Comparison of ENCODE assay signal across 9 mouse cellular contexts in genomic region chr6:86471760-86472099, GRCm38 (mm10). TPM values are rescaled to one million over a fixed set of nuclear protein-coding genes. Genes with fewer than 3 reads are reported as not detected.
A peak's percentile ranks its signal among the peaks of the same experiment; 100 is the strongest.
DNase-seq lines count a peak whose midpoint lies in the region; ATAC-seq and TF ChIP-seq lines count a peak whose summit lies in the region.
"Had no signal": no experiment of that assay in that cellular context is flagged by ENCODE, and none has a peak within 500 bp of the region (broad histone marks: within the 10 kb centered on the region; RNA-seq: fewer than 3 reads in every experiment).

No protein-coding gene starts in this region.

- TF ChIP-seq EP300 in heart, adult 2 months (IDR thresholded peaks at IDR 0.05; ENCODE audit: insufficient read depth, low read depth, low read length): no peak
- no peak for TF ChIP-seq EP300 in CH12.LX (IDR thresholded peaks at IDR 0.05; ENCODE audit: low read length)

- no peaks in the 10 kb centered on the region for H3K9me3 ChIP-seq in CH12.LX (replicated peaks; ENCODE audit: low read length)
- H3K9me3 ChIP-seq in forebrain, embryonic 15.5 days: no peaks in the 10 kb centered on the region

- 8% methylated on average over 9 of the region's 9 CpGs for WGBS in heart, adult 2 months
- 20% methylated on average over 9 of the region's 9 CpGs for WGBS in forebrain, embryonic 15.5 days
- whole genome bisulfite sequencing in macrophage (ENCODE audit: missing documents): 7% methylated on average over 9 of the region's 9 CpGs

- peak overlapping the region; percentile 54 for H3K4me3 ChIP-seq in heart, adult 2 months
- peak overlapping the region; percentile 45 to 67 (median 65) for H3K4me3 ChIP-seq in CH12.LX (replicated peaks in 1 of 3; ENCODE audit: low read depth in 2 of 3, low read length in 2 of 3, poor library complexity in 1 of 3)
- peak overlapping the region; percentile 46 for H3K4me3 ChIP-seq in forebrain, embryonic 15.5 days
- H3K4me3 ChIP-seq in macrophage (ENCODE audit: inconsistent target): peak overlapping the region; percentile 37

- intact Hi-C loops in heart, adult 2 months (cut with DNase I): loop anchor here (1.0 to 2.0 kb wide), 4 partner anchors 23 to 199 kb away; partner anchors contain the start of gene C87436
- intact Hi-C loops in heart, postnatal 25 days (cut with DNase I): loop anchor here (1.0 kb wide), 1 partner anchor 55 kb away; the partner anchor contains the start of gene Pcbp1
- intact Hi-C loops in left cerebral cortex, postnatal 36 days (cut with DNase I): loop anchor here (1.0 to 5.0 kb wide), 4 partner anchors 33 to 196 kb away; partner anchors contain the start of genes C87436, Mxd1 and Pcbp1

- TF ChIP-seq RAD21 in CH12.LX (IDR thresholded peaks at IDR 0.05; ENCODE audit: low read depth, low read length): no peak

- TF ChIP-seq CTCF in heart, adult 2 months (IDR thresholded peaks at IDR 0.05): no peak
- TF ChIP-seq CTCF in CH12.LX (conservative IDR thresholded peaks at IDR 0.05 in 1 of 2, IDR thresholded peaks at IDR 0.05 in 1 of 2; ENCODE audit: low read depth in 2 of 2, low read length in 2 of 2): no peak

- H3K9ac ChIP-seq in heart, adult 2 months (ENCODE audit: low read depth, low read length): peak overlapping the region; percentile 60
- H3K9ac ChIP-seq in CH12.LX (ENCODE audit: insufficient read depth, low read depth): peak overlapping the region; percentile 67
- peak overlapping the region; percentile 54 for H3K9ac ChIP-seq in forebrain, embryonic 15.5 days (replicated peaks)

- no peak for TF ChIP-seq POLR2A in heart, adult 2 months (IDR thresholded peaks at IDR 0.05; ENCODE audit: insufficient read depth, low read depth, low read length)
- no peak for TF ChIP-seq POLR2A in CH12.LX (IDR thresholded peaks at IDR 0.05; ENCODE audit: low read depth, low read length)

- H3K27ac ChIP-seq in heart, adult 2 months: peak overlapping the region; percentile 98
- H3K27ac ChIP-seq in CH12.LX (ENCODE audit: insufficient read depth, low read depth) (peak overlapping the region; percentile 54), macrophage (peak overlapping the region; percentile 73)
- H3K27ac ChIP-seq in forebrain, embryonic 15.5 days (replicated peaks): peak overlapping the region; percentile 97

- dilution Hi-C loops in CH12.LX (cut with MboI; ENCODE audit: extremely low pct_ligation_motif_present, extremely low pct_unique_long_range_greater_than_20kb, low sequenced_read_pairs): no loop called here

- no peaks in the 10 kb centered on the region for H3K27me3 ChIP-seq in heart, adult 2 months (ENCODE audit: control insufficient read depth, insufficient read depth, low read length)
- no peaks in the 10 kb centered on the region for H3K27me3 ChIP-seq in CH12.LX (replicated peaks)
- no peaks in the 10 kb centered on the region for H3K27me3 ChIP-seq in forebrain, embryonic 15.5 days

- H3K4me2 ChIP-seq in CH12.LX (ENCODE audit: insufficient read depth, low read depth, poor library complexity, severe bottlenecking): peak overlapping the region; percentile 74
- H3K4me2 ChIP-seq in forebrain, embryonic 15.5 days (replicated peaks): peak overlapping the region; percentile 55

- peaks cover 24% of the 10 kb centered on the region for H3K4me1 ChIP-seq in heart, adult 2 months (ENCODE audit: control insufficient read depth, insufficient read depth, low read length)
- H3K4me1 ChIP-seq in CH12.LX (ENCODE audit: control insufficient read depth in 1 of 2, insufficient read depth in 2 of 2): peaks cover 7 to 25% of the 10 kb centered on the region in 2 experiments; a peak in 3 of 4 replicates
- H3K4me1 ChIP-seq in forebrain, embryonic 15.5 days: peaks cover 18% of the 10 kb centered on the region

- H3K36me3 ChIP-seq in heart, adult 2 months (ENCODE audit: control insufficient read depth, insufficient read depth, low read length): no peaks in the 10 kb centered on the region; the same call in 1 of the 2 replicates
- H3K36me3 ChIP-seq in CH12.LX (replicated peaks in 1 of 2; ENCODE audit: control insufficient read depth in 1 of 2, insufficient read depth in 1 of 2, low read length in 1 of 2): peaks cover 0 to 35% of the 10 kb centered on the region in 2 experiments
- H3K36me3 ChIP-seq in forebrain, embryonic 15.5 days: peaks cover 18% of the 10 kb centered on the region; the same call in 1 of the 2 replicates
- peaks cover 10% of the 10 kb centered on the region; the same call in 1 of the 2 replicates for H3K36me3 ChIP-seq in macrophage (ENCODE audit: inconsistent target)

- peak; percentile 47 for ATAC-seq in forebrain, embryonic 15.5 days (replicated peaks)

- DNase-seq in heart, adult 2 months: no peak
- no peak for DNase-seq in heart, postnatal 25 days (ENCODE audit: low spot score)
- DNase-seq in CH12.LX (ENCODE audit: extremely low read depth): no peak
- no peak for DNase-seq in adrenal gland, postnatal 14 days
- DNase-seq in left cerebral cortex, postnatal 36 days (ENCODE audit: low spot score in 2 of 2): no peak
- no peak for DNase-seq in thymus, postnatal 4 days

- H3K79me2 ChIP-seq in heart, adult 2 months (replicated peaks; ENCODE audit: control insufficient read depth, insufficient read depth, low read length): no peaks in the 10 kb centered on the region
- no peaks in the 10 kb centered on the region for H3K79me2 ChIP-seq in CH12.LX (replicated peaks; ENCODE audit: control insufficient read depth, extremely low read depth, insufficient read depth, poor library complexity, severe bottlenecking)
- no peaks in the 10 kb centered on the region for H3K79me2 ChIP-seq in macrophage (ENCODE audit: inconsistent target)

- in situ Hi-C loops in CH12.LX (cut with MboI; ENCODE audit: low pct_ligation_motif_present, low pct_unique_long_range_greater_than_20kb, low sequenced_read_pairs): no loop called here

TF ChIP-seq in CH12.LX, 34 proteins besides CTCF, POLR2A, EP300 and RAD21:
- TF ChIP-seq BHLHE40 (IDR thresholded peaks at IDR 0.05; ENCODE audit: low read depth, low read length) (no peak), KAT2A (IDR thresholded peaks at IDR 0.05; ENCODE audit: insufficient replicate concordance, low read length) (no peak), IRF4 (IDR thresholded peaks at IDR 0.05; ENCODE audit: low read depth, low read length) (no peak), MEF2A (IDR thresholded peaks at IDR 0.05; ENCODE audit: borderline replicate concordance, low read depth, low read length) (no peak), MAX (IDR thresholded peaks at IDR 0.05; ENCODE audit: low read length) (no peak), ZNF384 (IDR thresholded peaks at IDR 0.05; ENCODE audit: low read depth, low read length) (no peak), NELFE (IDR thresholded peaks at IDR 0.05; ENCODE audit: low read depth, low read length) (no peak), USF2 (conservative IDR thresholded peaks at IDR 0.05; ENCODE audit: low read depth, low read length) (no peak)

RNA-seq across cellular contexts. Expression of gene C87436, which starts 33.6 kb away (rescaled TPM):
- total RNA-seq in heart, adult 2 months (2021): 10 to 100 TPM in 1 of 2 experiments, 1 to 10 TPM in 1; 8.9 to 11.0 TPM
- 8.6 and 10.7 TPM in 2 replicates for polyA plus RNA-seq in heart, adult 2 months (2012; rRNA removed)
- total RNA-seq in heart, postnatal 25 days (2021): 10 to 100 TPM in 1 of 2 experiments, 1 to 10 TPM in 1; 9.1 to 12.4 TPM
- total RNA-seq in CH12.LX (2012; rRNA removed): 5.2 and 7.1 TPM in 2 replicates
- total RNA-seq in CH12.LX (2014; rRNA removed): 8.1 and 8.6 TPM in 2 replicates
- 8.5 and 8.7 TPM in 2 replicates for polyA plus RNA-seq in CH12.LX (2012; ENCODE audit: insufficient read length, low read depth)
- polyA plus RNA-seq in forebrain, embryonic 15.5 days (2015; fragmentation: Nextera tagmentation; extraction: Ambion mirVana): 33.2 and 35.3 TPM in 2 replicates
- total RNA-seq in macrophage (2018; cell fraction: chromatin; rRNA removed): 10 to 100 TPM in 18 of 26 experiments, 1 to 10 TPM in 8; 3.5 to 42.6 (median 15.7) TPM
- total RNA-seq in macrophage (2018; cell fraction: cytosol; rRNA removed): 10 to 100 TPM in 8 of 26 experiments, 1 to 10 TPM in 18; 3.0 to 14.3 (median 9.1) TPM
- 10 to 100 TPM in 14 of 26 experiments, 1 to 10 TPM in 12; 2.6 to 39.4 (median 12.5) TPM for total RNA-seq in macrophage (2018; cell fraction: nucleus; rRNA removed)
- polyA plus RNA-seq in macrophage (2018): 8.0 to 12.3 TPM (median 8.9 TPM) in 3 replicates
- 15.6 and 16.4 TPM in 2 replicates for total RNA-seq in adrenal gland, postnatal 14 days (2021)
- 10 to 100 TPM; 21.5 to 22.0 TPM for total RNA-seq in left cerebral cortex, postnatal 36 days (2021)

RNA-seq across cellular contexts. Expression of gene Gm44790, which starts 45.3 kb away (rescaled TPM):
- total RNA-seq in heart, adult 2 months (2021): not detected
- not detected in 2 replicates for polyA plus RNA-seq in heart, adult 2 months (2012; rRNA removed)
- under 1 TPM in 1 of 2 experiments, not detected in 1; 0.36 TPM for total RNA-seq in heart, postnatal 25 days (2021)
- total RNA-seq in CH12.LX (2012; rRNA removed) (not detected in 2 replicates), CH12.LX (2014; rRNA removed) (not detected in 2 replicates)
- polyA plus RNA-seq in CH12.LX (2012; ENCODE audit: insufficient read length, low read depth) (not detected in 2 replicates), macrophage (2018) (not detected in 3 replicates)
- polyA plus RNA-seq in forebrain, embryonic 15.5 days (2015; fragmentation: Nextera tagmentation; extraction: Ambion mirVana): not detected in 2 replicates
- total RNA-seq in macrophage (2018; cell fraction: chromatin; rRNA removed): 1 to 10 TPM in 9 of 26 experiments, not detected in 17; 1.1 to 4.0 (median 2.0) TPM
- total RNA-seq in macrophage (2018; cell fraction: cytosol; rRNA removed): under 1 TPM in 2 of 26 experiments, not detected in 24; 0.20 to 0.31 TPM
- total RNA-seq in macrophage (2018; cell fraction: nucleus; rRNA removed): 1 to 10 TPM in 2 of 26 experiments, under 1 TPM in 1, not detected in 23; 0.78 to 2.1 (median 1.0) TPM
- total RNA-seq in adrenal gland, postnatal 14 days (2021): 0.78 TPM in 1 of 2 replicates, not detected in the other
- total RNA-seq in left cerebral cortex, postnatal 36 days (2021): not detected
- total RNA-seq: hematopoietic stem cell, adult 5-6 weeks had no signal

RNA-seq across cellular contexts. Expression of gene Pcbp1, which starts 54.4 kb away (rescaled TPM):
- total RNA-seq in heart, adult 2 months (2021): 100 to 1,000 TPM; 155 to 164 TPM
- polyA plus RNA-seq in heart, adult 2 months (2012; rRNA removed): 72.9 and 85.8 TPM in 2 replicates
- total RNA-seq in heart, postnatal 25 days (2021): 100 to 1,000 TPM; 153 to 166 TPM
- 68.9 and 81.2 TPM in 2 replicates for total RNA-seq in CH12.LX (2012; rRNA removed)
- total RNA-seq in CH12.LX (2014; rRNA removed): 47.3 and 73.0 TPM in 2 replicates
- 318 and 337 TPM in 2 replicates for polyA plus RNA-seq in CH12.LX (2012; ENCODE audit: insufficient read length, low read depth)
- polyA plus RNA-seq in forebrain, embryonic 15.5 days (2015; fragmentation: Nextera tagmentation; extraction: Ambion mirVana): 409 and 412 TPM in 2 replicates
- 10 to 100 TPM; 15.1 to 57.1 (median 29.5) TPM for total RNA-seq in macrophage (2018; cell fraction: chromatin; rRNA removed)
- 100 to 1,000 TPM; 159 to 254 (median 209) TPM for total RNA-seq in macrophage (2018; cell fraction: cytosol; rRNA removed)
- total RNA-seq in macrophage (2018; cell fraction: nucleus; rRNA removed): 100 to 1,000 TPM in 6 of 26 experiments, 10 to 100 TPM in 20; 44.0 to 133 (median 80.2) TPM
- 129 to 213 TPM (median 209 TPM) in 3 replicates for polyA plus RNA-seq in macrophage (2018)
- total RNA-seq in adrenal gland, postnatal 14 days (2021): 260 TPM in 2 replicates
- total RNA-seq in left cerebral cortex, postnatal 36 days (2021): 100 to 1,000 TPM; 179 to 192 TPM
